Mouse (Mus musculus) gastrocnemius, postnatal 25 days (tissue): ENCODE measurements around the gene Nme9. TPM values are rescaled to one million over a fixed set of nuclear protein-coding genes. Genes with fewer than 3 reads are reported as not detected.

ENCODE experiments used
- DNase-seq: peaks from one replicate; pipeline ENCODE4 v3.0.0; 2022
- total RNA-seq, 2 experiments: library from RNA; stranded (reverse); gene quantifications; 1 replicate in 1 of 2; 2 replicates in 1 of 2; pipeline ENCODE4 v1.2.3; 2021

Nme9 gene
- total RNA-seq, 2 experiments from 2014 or later, result not detected

GRCm38 (mm10) chr9:99437031-99437764 lies 14.1 kb upstream of the Nme9 start, which contains the start of gene Mras:
Gene Mras (minus strand): TSS chr9:99437381.
- DNase-seq, result no peak

- no peak for DNase-seq
These were observed 13.3 kb upstream of the Nme9 start for GRCm38 (mm10) chr9:99437781-99438565.

GRCm38 (mm10) chr9:99439064-99439463 lies 12.2 kb upstream of the Nme9 start:
- DNase-seq, result no peak

GRCm38 (mm10) chr9:99440941-99441340 lies 10.3 kb upstream of the Nme9 start:
- DNase-seq, result no peak

- DNase-seq, result no peak
These were observed 9.4 kb upstream of the Nme9 start for GRCm38 (mm10) chr9:99441647-99442433.

- DNase-seq, result no peak
These were observed 6.6 kb upstream of the Nme9 start for GRCm38 (mm10) chr9:99444590-99445178.

- no peak for DNase-seq
These were observed 5.0 kb upstream of the Nme9 start for GRCm38 (mm10) chr9:99446259-99446658.

- DNase-seq, result no peak
These were observed 4.0 kb upstream of the Nme9 start for GRCm38 (mm10) chr9:99447323-99447722.

GRCm38 (mm10) chr9:99449886-99450647 lies 1.2 kb upstream of the Nme9 start:
- DNase-seq, result no peak

GRCm38 (mm10) chr9:99454211-99454610 lies 2.9 kb downstream of the Nme9 start:
- DNase-seq, result no peak

- no peak for DNase-seq
These were observed 7.4 kb downstream of the Nme9 start for GRCm38 (mm10) chr9:99458529-99459208.

- no peak for DNase-seq
These were observed 8.5 kb downstream of the Nme9 start for GRCm38 (mm10) chr9:99459730-99460129.

- no peak for DNase-seq
These were observed 13.6 kb downstream of the Nme9 start for GRCm38 (mm10) chr9:99464876-99465275.

GRCm38 (mm10) chr9:99468572-99468971 lies 17.3 kb downstream of the Nme9 start:
- no peak for DNase-seq

- DNase-seq, result no peak
These were observed 18.5 kb downstream of the Nme9 start for GRCm38 (mm10) chr9:99469681-99470273.

GRCm38 (mm10) chr9:99470347-99471092 lies 19.2 kb downstream of the Nme9 start:
- no peak for DNase-seq

GRCm38 (mm10) chr9:99471334-99471733 lies 20.1 kb downstream of the Nme9 start:
- no peak for DNase-seq

GRCm38 (mm10) chr9:99479181-99479711 lies 28.0 kb downstream of the Nme9 start:
- DNase-seq, result no peak

- no peak for DNase-seq
These were observed 29.5 kb downstream of the Nme9 start for GRCm38 (mm10) chr9:99480764-99481163.
